Mouse (Mus musculus): ENCODE results near the gene Ano9. TPM values are rescaled to one million over a fixed set of nuclear protein-coding genes. Genes with fewer than 3 reads are reported as not detected.
A peak's percentile ranks its signal among the peaks of the same experiment; 100 is the strongest.

The Ano9 gene
- polyA plus RNA-seq, 1 experiment = 22.1 TPM

- no peak overlapping the region for H3K4me3 ChIP-seq (ENCODE audit: low read depth, low read length)
- TF ChIP-seq EP300 (IDR thresholded peaks at IDR 0.05; ENCODE audit: insufficient read depth, low read depth, low read length) = no peak
- TF ChIP-seq CTCF (IDR thresholded peaks at IDR 0.05; ENCODE audit: low read depth, low read length) = no peak
- no peak for TF ChIP-seq POLR2A (IDR thresholded peaks at IDR 0.05; ENCODE audit: insufficient read depth, low read length)
- no peaks in the 10 kb centered on the region for H3K27me3 ChIP-seq (ENCODE audit: control insufficient read depth, insufficient read depth, low read length, poor library complexity, severe bottlenecking)
- H3K36me3 ChIP-seq (ENCODE audit: control insufficient read depth, insufficient read depth, low read length, poor library complexity, severe bottlenecking) = no peaks in the 10 kb centered on the region
- H3K9me3 ChIP-seq (replicated peaks; ENCODE audit: control insufficient read depth, insufficient read depth, low read length, poor library complexity, severe bottlenecking) = no peaks in the 10 kb centered on the region
- H3K4me1 ChIP-seq (ENCODE audit: control insufficient read depth, insufficient read depth, low read length) = peaks cover 8% of the 10 kb centered on the region
- no peak overlapping the region for H3K9ac ChIP-seq (ENCODE audit: low read depth, poor library complexity, severe bottlenecking)
- H3K27ac ChIP-seq (ENCODE audit: insufficient read depth, low read length) = no peak overlapping the region
These were observed 28.5 kb upstream of the Ano9 start for GRCm38 (mm10) chr7:141146043-141146595.

- Histone ChIP-seq H3K4me1 (ENCODE audit: control insufficient read depth, insufficient read depth, low read length) (peaks cover 8% of the 10 kb centered on the region), H3K36me3 (ENCODE audit: control insufficient read depth, insufficient read depth, low read length, poor library complexity, severe bottlenecking) (no peaks in the 10 kb centered on the region), H3K9me3 (replicated peaks; ENCODE audit: control insufficient read depth, insufficient read depth, low read length, poor library complexity, severe bottlenecking) (no peaks in the 10 kb centered on the region), H3K9ac (ENCODE audit: low read depth, poor library complexity, severe bottlenecking) (no peak overlapping the region), H3K27me3 (ENCODE audit: control insufficient read depth, insufficient read depth, low read length, poor library complexity, severe bottlenecking) (no peaks in the 10 kb centered on the region), H3K27ac (ENCODE audit: insufficient read depth, low read length) (no peak overlapping the region), H3K4me3 (ENCODE audit: low read depth, low read length) (no peak overlapping the region)
- no peak for TF ChIP-seq POLR2A (IDR thresholded peaks at IDR 0.05; ENCODE audit: insufficient read depth, low read length)
- no peak for TF ChIP-seq EP300 (IDR thresholded peaks at IDR 0.05; ENCODE audit: insufficient read depth, low read depth, low read length)
- no peak for TF ChIP-seq CTCF (IDR thresholded peaks at IDR 0.05; ENCODE audit: low read depth, low read length)
These were observed 27.8 kb upstream of the Ano9 start for GRCm38 (mm10) chr7:141145403-141145802.

GRCm38 (mm10) chr7:141144650-141145049 lies 27.0 kb upstream of the Ano9 start:
- H3K9me3 ChIP-seq (replicated peaks; ENCODE audit: control insufficient read depth, insufficient read depth, low read length, poor library complexity, severe bottlenecking) = no peaks in the 10 kb centered on the region
- H3K9ac ChIP-seq (ENCODE audit: low read depth, poor library complexity, severe bottlenecking) = no peak overlapping the region
- TF ChIP-seq CTCF (IDR thresholded peaks at IDR 0.05; ENCODE audit: low read depth, low read length) (no peak), EP300 (IDR thresholded peaks at IDR 0.05; ENCODE audit: insufficient read depth, low read depth, low read length) (no peak), POLR2A (IDR thresholded peaks at IDR 0.05; ENCODE audit: insufficient read depth, low read length) (no peak)
- no peak overlapping the region for H3K4me3 ChIP-seq (ENCODE audit: low read depth, low read length)
- no peaks in the 10 kb centered on the region for H3K27me3 ChIP-seq (ENCODE audit: control insufficient read depth, insufficient read depth, low read length, poor library complexity, severe bottlenecking)
- peaks cover 8% of the 10 kb centered on the region for H3K4me1 ChIP-seq (ENCODE audit: control insufficient read depth, insufficient read depth, low read length)
- no peak overlapping the region for H3K27ac ChIP-seq (ENCODE audit: insufficient read depth, low read length)
- H3K36me3 ChIP-seq (ENCODE audit: control insufficient read depth, insufficient read depth, low read length, poor library complexity, severe bottlenecking) = no peaks in the 10 kb centered on the region

GRCm38 (mm10) chr7:141143861-141144260 lies 26.3 kb upstream of the Ano9 start:
- peaks cover 5% of the 10 kb centered on the region for H3K4me1 ChIP-seq (ENCODE audit: control insufficient read depth, insufficient read depth, low read length)
- H3K9ac ChIP-seq (ENCODE audit: low read depth, poor library complexity, severe bottlenecking) = no peak overlapping the region
- H3K36me3 ChIP-seq (ENCODE audit: control insufficient read depth, insufficient read depth, low read length, poor library complexity, severe bottlenecking) = no peaks in the 10 kb centered on the region
- H3K27me3 ChIP-seq (ENCODE audit: control insufficient read depth, insufficient read depth, low read length, poor library complexity, severe bottlenecking) = no peaks in the 10 kb centered on the region
- no peak overlapping the region for H3K4me3 ChIP-seq (ENCODE audit: low read depth, low read length)
- no peak overlapping the region for H3K27ac ChIP-seq (ENCODE audit: insufficient read depth, low read length)
- no peak for TF ChIP-seq CTCF (IDR thresholded peaks at IDR 0.05; ENCODE audit: low read depth, low read length)
- no peak for TF ChIP-seq POLR2A (IDR thresholded peaks at IDR 0.05; ENCODE audit: insufficient read depth, low read length)
- no peak for TF ChIP-seq EP300 (IDR thresholded peaks at IDR 0.05; ENCODE audit: insufficient read depth, low read depth, low read length)
- H3K9me3 ChIP-seq (replicated peaks; ENCODE audit: control insufficient read depth, insufficient read depth, low read length, poor library complexity, severe bottlenecking) = no peaks in the 10 kb centered on the region

GRCm38 (mm10) chr7:141143112-141143511 lies 25.5 kb upstream of the Ano9 start:
- Histone ChIP-seq H3K4me3 (ENCODE audit: low read depth, low read length) (no peak overlapping the region), H3K9ac (ENCODE audit: low read depth, poor library complexity, severe bottlenecking) (no peak overlapping the region), H3K36me3 (ENCODE audit: control insufficient read depth, insufficient read depth, low read length, poor library complexity, severe bottlenecking) (0 out of 2 replicates have a peak, but pooled peaks cover 4% of the 10 kb centered on the region), H3K27ac (ENCODE audit: insufficient read depth, low read length) (no peak overlapping the region), H3K27me3 (ENCODE audit: control insufficient read depth, insufficient read depth, low read length, poor library complexity, severe bottlenecking) (no peaks in the 10 kb centered on the region), H3K9me3 (replicated peaks; ENCODE audit: control insufficient read depth, insufficient read depth, low read length, poor library complexity, severe bottlenecking) (no peaks in the 10 kb centered on the region), H3K4me1 (ENCODE audit: control insufficient read depth, insufficient read depth, low read length) (peaks cover 5% of the 10 kb centered on the region)
- TF ChIP-seq POLR2A (IDR thresholded peaks at IDR 0.05; ENCODE audit: insufficient read depth, low read length) = no peak
- TF ChIP-seq CTCF (IDR thresholded peaks at IDR 0.05; ENCODE audit: low read depth, low read length) = peak; percentile 86
- TF ChIP-seq EP300 (IDR thresholded peaks at IDR 0.05; ENCODE audit: insufficient read depth, low read depth, low read length) = 0 out of 2 replicates have a peak, but pooled peaks have one; percentile 25

- Histone ChIP-seq H3K27ac (ENCODE audit: insufficient read depth, low read length) (no peak overlapping the region), H3K4me3 (ENCODE audit: low read depth, low read length) (no peak overlapping the region), H3K4me1 (ENCODE audit: control insufficient read depth, insufficient read depth, low read length) (no peaks in the 10 kb centered on the region), H3K27me3 (ENCODE audit: control insufficient read depth, insufficient read depth, low read length, poor library complexity, severe bottlenecking) (no peaks in the 10 kb centered on the region), H3K9me3 (replicated peaks; ENCODE audit: control insufficient read depth, insufficient read depth, low read length, poor library complexity, severe bottlenecking) (no peaks in the 10 kb centered on the region), H3K9ac (ENCODE audit: low read depth, poor library complexity, severe bottlenecking) (no peak overlapping the region), H3K36me3 (ENCODE audit: control insufficient read depth, insufficient read depth, low read length, poor library complexity, severe bottlenecking) (peaks cover 15% of the 10 kb centered on the region)
- no peak for TF ChIP-seq POLR2A (IDR thresholded peaks at IDR 0.05; ENCODE audit: insufficient read depth, low read length)
- TF ChIP-seq CTCF (IDR thresholded peaks at IDR 0.05; ENCODE audit: low read depth, low read length) = no peak
- no peak for TF ChIP-seq EP300 (IDR thresholded peaks at IDR 0.05; ENCODE audit: insufficient read depth, low read depth, low read length)
These were observed 23.7 kb upstream of the Ano9 start for GRCm38 (mm10) chr7:141141326-141141725.

Data from ES-Bruce4 (cell line).